Mouse (Mus musculus): ENCODE data around the gene Plcl2. TPM values are rescaled to one million over a fixed set of nuclear protein-coding genes. Genes with fewer than 3 reads are reported as not detected.

Plcl2 gene
- polyA plus RNA-seq, 1 experiment: 4.3 TPM

- no peak for DNase-seq
- no peak for TF ChIP-seq CTCF (conservative IDR thresholded peaks at IDR 0.05; ENCODE audit: insufficient read depth, insufficient read length, low read depth, low read length)
- no peaks in the 10 kb centered on the region for H3K36me3 ChIP-seq (ENCODE audit: control insufficient read depth, insufficient read depth, low read length)
- 74% methylated on average over 16 of the region's 16 CpGs for WGBS
- no peaks in the 10 kb centered on the region for H3K27me3 ChIP-seq (replicated peaks; ENCODE audit: control insufficient read depth, insufficient read depth, low read length)
- no peak overlapping the region for H3K4me3 ChIP-seq (ENCODE audit: insufficient read depth, low read depth, low read length)
- H3K4me1 ChIP-seq (ENCODE audit: control insufficient read depth, insufficient read depth, low read length): no peaks in the 10 kb centered on the region; the same call in 1 of the 2 replicates
- H3K27ac ChIP-seq (ENCODE audit: insufficient read depth, low read depth, low read length): no peak overlapping the region
These were observed 10.0 kb upstream of the Plcl2 start for GRCm38 (mm10) chr17:50499091-50499790.

- no peak for DNase-seq
- Histone ChIP-seq H3K4me1 (ENCODE audit: control insufficient read depth, insufficient read depth, low read length) (no peaks in the 10 kb centered on the region; the same call in 1 of the 2 replicates), H3K27me3 (replicated peaks; ENCODE audit: control insufficient read depth, insufficient read depth, low read length) (no peaks in the 10 kb centered on the region), H3K4me3 (ENCODE audit: insufficient read depth, low read depth, low read length) (no peak overlapping the region), H3K36me3 (ENCODE audit: control insufficient read depth, insufficient read depth, low read length) (no peaks in the 10 kb centered on the region), H3K27ac (ENCODE audit: insufficient read depth, low read depth, low read length) (no peak overlapping the region)
- TF ChIP-seq CTCF (conservative IDR thresholded peaks at IDR 0.05; ENCODE audit: insufficient read depth, insufficient read length, low read depth, low read length) (no peak), POLR2A (IDR thresholded peaks at IDR 0.05; ENCODE audit: low read depth, low read length) (no peak)
- WGBS: 58% methylated on average over 6 of the region's 6 CpGs
These were observed 8.4 kb upstream of the Plcl2 start for GRCm38 (mm10) chr17:50500806-50501205.

DNA sequence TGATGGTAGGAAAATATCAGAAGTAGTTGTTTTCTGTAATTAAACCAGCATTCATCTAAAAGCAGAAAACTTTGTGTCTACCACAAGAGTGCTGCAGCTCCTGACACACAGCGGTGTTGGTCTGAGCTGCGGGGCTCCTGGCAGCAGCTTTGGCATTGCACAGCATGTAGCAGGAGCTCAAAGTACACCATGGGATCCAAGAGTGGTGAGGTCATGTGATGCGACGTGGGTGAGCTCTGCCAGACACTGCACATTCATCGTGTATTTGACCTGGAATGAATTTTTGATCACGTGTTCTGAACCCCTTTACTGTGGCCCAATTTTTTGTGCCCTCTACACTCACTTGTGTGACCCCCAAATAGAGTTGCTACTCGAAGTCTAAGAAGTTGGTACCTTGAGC lies 6.1 kb upstream of the Plcl2 start:
- Histone ChIP-seq H3K27me3 (replicated peaks; ENCODE audit: control insufficient read depth, insufficient read depth, low read length) (no peaks in the 10 kb centered on the region), H3K4me1 (ENCODE audit: control insufficient read depth, insufficient read depth, low read length) (peaks cover 2% of the 10 kb centered on the region; the same call in 1 of the 2 replicates), H3K27ac (ENCODE audit: insufficient read depth, low read depth, low read length) (no peak overlapping the region), H3K36me3 (ENCODE audit: control insufficient read depth, insufficient read depth, low read length) (no peaks in the 10 kb centered on the region), H3K4me3 (ENCODE audit: insufficient read depth, low read depth, low read length) (no peak overlapping the region)
- WGBS: 64% methylated on average over 7 of the region's 7 CpGs
- TF ChIP-seq POLR2A (IDR thresholded peaks at IDR 0.05; ENCODE audit: low read depth, low read length) (no peak), CTCF (conservative IDR thresholded peaks at IDR 0.05; ENCODE audit: insufficient read depth, insufficient read length, low read depth, low read length) (no peak)
- DNase-seq: peak; percentile 84

- Histone ChIP-seq H3K36me3 (ENCODE audit: control insufficient read depth, insufficient read depth, low read length) (no peaks in the 10 kb centered on the region), H3K4me1 (ENCODE audit: control insufficient read depth, insufficient read depth, low read length) (peaks cover 2% of the 10 kb centered on the region; the same call in 1 of the 2 replicates), H3K27me3 (replicated peaks; ENCODE audit: control insufficient read depth, insufficient read depth, low read length) (no peaks in the 10 kb centered on the region), H3K27ac (ENCODE audit: insufficient read depth, low read depth, low read length) (no peak overlapping the region), H3K4me3 (ENCODE audit: insufficient read depth, low read depth, low read length) (no peak overlapping the region)
- DNase-seq: no peak
- 70% methylated on average over 6 of the region's 6 CpGs for WGBS
- no peak for TF ChIP-seq CTCF (conservative IDR thresholded peaks at IDR 0.05; ENCODE audit: insufficient read depth, insufficient read length, low read depth, low read length)
- no peak for TF ChIP-seq POLR2A (IDR thresholded peaks at IDR 0.05; ENCODE audit: low read depth, low read length)
These were observed 4.9 kb upstream of the Plcl2 start for GRCm38 (mm10) chr17:50504070-50504846.

- DNase-seq: no peak
- TF ChIP-seq CTCF (conservative IDR thresholded peaks at IDR 0.05; ENCODE audit: insufficient read depth, insufficient read length, low read depth, low read length) (no peak), POLR2A (IDR thresholded peaks at IDR 0.05; ENCODE audit: low read depth, low read length) (no peak)
- H3K36me3 ChIP-seq (ENCODE audit: control insufficient read depth, insufficient read depth, low read length): no peaks in the 10 kb centered on the region
- H3K27ac ChIP-seq (ENCODE audit: insufficient read depth, low read depth, low read length): no peak overlapping the region
- H3K4me1 ChIP-seq (ENCODE audit: control insufficient read depth, insufficient read depth, low read length): peaks cover 4% of the 10 kb centered on the region; the same call in 1 of the 2 replicates
- WGBS: 51% methylated on average over 10 of the region's 10 CpGs
- H3K27me3 ChIP-seq (replicated peaks; ENCODE audit: control insufficient read depth, insufficient read depth, low read length): no peaks in the 10 kb centered on the region
- H3K4me3 ChIP-seq (ENCODE audit: insufficient read depth, low read depth, low read length): no peak overlapping the region
These were observed 3.1 kb upstream of the Plcl2 start for GRCm38 (mm10) chr17:50505910-50506634.

DNA sequence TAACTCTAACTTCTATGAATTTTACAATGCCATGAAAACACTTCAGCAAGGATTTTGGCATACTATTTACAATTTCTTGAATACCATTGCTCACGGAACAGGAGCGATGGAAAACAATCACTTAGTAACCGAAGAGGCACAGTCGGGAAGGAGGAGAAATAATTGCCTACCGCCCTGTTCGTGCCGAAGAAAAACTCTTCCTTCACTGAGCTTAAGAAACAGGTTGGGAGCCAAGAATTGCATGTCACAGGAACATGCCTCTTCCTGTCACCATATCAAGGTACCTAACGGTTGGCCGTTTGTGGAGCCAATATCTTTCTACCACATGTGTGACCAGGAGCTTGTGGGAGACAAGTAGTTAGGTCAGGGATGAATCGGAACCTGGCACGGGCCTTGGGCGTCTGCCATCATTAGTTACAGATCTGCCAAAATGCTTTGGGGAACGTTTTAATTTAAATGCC lies 2.3 kb upstream of the Plcl2 start:
- WGBS: 31% methylated on average over 13 of the region's 13 CpGs
- TF ChIP-seq CTCF (conservative IDR thresholded peaks at IDR 0.05; ENCODE audit: insufficient read depth, insufficient read length, low read depth, low read length) (no peak), POLR2A (IDR thresholded peaks at IDR 0.05; ENCODE audit: low read depth, low read length) (no peak)
- no peak overlapping the region for H3K4me3 ChIP-seq (ENCODE audit: insufficient read depth, low read depth, low read length)
- peaks cover 4% of the 10 kb centered on the region; the same call in 1 of the 2 replicates for H3K4me1 ChIP-seq (ENCODE audit: control insufficient read depth, insufficient read depth, low read length)
- H3K36me3 ChIP-seq (ENCODE audit: control insufficient read depth, insufficient read depth, low read length): no peaks in the 10 kb centered on the region
- H3K27ac ChIP-seq (ENCODE audit: insufficient read depth, low read depth, low read length): no peak overlapping the region
- no peaks in the 10 kb centered on the region for H3K27me3 ChIP-seq (replicated peaks; ENCODE audit: control insufficient read depth, insufficient read depth, low read length)
- DNase-seq: peak; percentile 52

Data from kidney, adult 2 months (tissue).